ENCODE assay signal across 14 mouse cellular contexts in the genomic region with DNA sequence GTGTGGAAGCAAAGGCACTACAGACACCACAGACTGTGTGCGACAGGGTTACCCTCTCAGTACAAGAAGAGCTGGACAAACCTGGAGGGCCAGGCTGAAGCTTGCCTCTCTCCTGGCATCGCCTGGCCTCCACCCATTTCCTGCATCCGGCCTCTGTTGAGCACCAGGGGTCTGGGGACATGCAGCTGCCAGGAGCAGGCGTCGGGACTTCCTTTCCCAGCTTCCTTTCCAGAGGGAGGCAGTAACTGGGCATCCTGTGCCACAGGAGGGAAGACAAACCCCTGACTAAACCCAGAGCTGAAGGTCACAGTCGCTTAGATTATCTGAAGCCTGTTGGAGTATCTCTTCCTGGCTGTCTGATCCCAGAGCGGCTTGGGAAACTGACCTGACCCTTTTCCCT. TPM values are rescaled to one million over a fixed set of nuclear protein-coding genes. Genes with fewer than 3 reads are reported as not detected.
DNase-seq lines count a peak whose midpoint lies in the region; ATAC-seq lines count a peak whose summit lies in the region.
"Had no signal": no experiment of that assay in that cellular context is flagged by ENCODE, and none has a peak within 500 bp of the region (broad histone marks: within the 10 kb centered on the region; RNA-seq: fewer than 3 reads in every experiment).

No protein-coding gene starts in this region.

- H3K4me1 ChIP-seq in heart, embryonic 10.5 days = peaks cover 6% of the 10 kb centered on the region; the same call in 1 of the 2 replicates
- H3K4me1 ChIP-seq in lung, embryonic 15.5 days = peaks cover 18% of the 10 kb centered on the region
- H3K4me1 ChIP-seq: embryonic facial prominence, embryonic 13.5 days; intestine, embryonic 15.5 days had no signal

- DNase-seq in heart, embryonic 10.5 days (ENCODE audit: low spot score) = no peak
- DNase-seq in heart, postnatal 25 days (ENCODE audit: low spot score) = no peak
- peak; percentile 60 for DNase-seq in adrenal gland, postnatal 36 days
- peak; percentile 33 for DNase-seq in kidney, adult 9 months
- DNase-seq in testis, postnatal 14 days (ENCODE audit: low spot score) = no peak
- DNase-seq in layer of hippocampus, adult 18-20 months (ENCODE audit: low spot score in 2 of 2) = no peak
- DNase-seq: cerebellum, adult 9-11 months; thymus, postnatal 14 days had no signal

- no peaks in the 10 kb centered on the region for H3K9me3 ChIP-seq in heart, embryonic 10.5 days
- no peaks in the 10 kb centered on the region for H3K9me3 ChIP-seq in lung, embryonic 15.5 days
- H3K9me3 ChIP-seq: embryonic facial prominence, embryonic 13.5 days; intestine, embryonic 15.5 days; liver, embryonic 15.5 days had no signal

- WGBS in heart, embryonic 10.5 days = 46% methylated on average over 7 of the region's 7 CpGs
- 47% methylated on average over 7 of the region's 7 CpGs for WGBS in lung, embryonic 15.5 days

- 0 out of 2 replicates have a peak overlapping the region, but pooled peaks have one; percentile 29 for H3K27ac ChIP-seq in heart, embryonic 10.5 days
- H3K27ac ChIP-seq in lung, embryonic 15.5 days = peak overlapping the region; percentile 74
- H3K27ac ChIP-seq: embryonic facial prominence, embryonic 13.5 days; heart, adult 2 months; intestine, embryonic 15.5 days; liver, embryonic 15.5 days had no signal

- no peaks in the 10 kb centered on the region for H3K27me3 ChIP-seq in heart, embryonic 10.5 days (ENCODE audit: insufficient read depth, poor library complexity, severe bottlenecking)
- H3K27me3 ChIP-seq in lung, embryonic 15.5 days = no peaks in the 10 kb centered on the region
- H3K27me3 ChIP-seq: embryonic facial prominence, embryonic 13.5 days; intestine, embryonic 15.5 days; liver, embryonic 15.5 days had no signal

- H3K4me3 ChIP-seq in heart, embryonic 10.5 days = no peak overlapping the region
- no peak overlapping the region for H3K4me3 ChIP-seq in lung, embryonic 15.5 days
- H3K4me3 ChIP-seq: embryonic facial prominence, embryonic 13.5 days; heart, adult 2 months; intestine, embryonic 15.5 days; liver, embryonic 15.5 days had no signal

- H3K4me2 ChIP-seq in lung, embryonic 15.5 days = no peak overlapping the region; the same call in 1 of the 2 replicates
- H3K4me2 ChIP-seq: embryonic facial prominence, embryonic 13.5 days; intestine, embryonic 15.5 days; liver, embryonic 15.5 days had no signal

- H3K9ac ChIP-seq in lung, embryonic 15.5 days = no peak overlapping the region
- H3K9ac ChIP-seq: embryonic facial prominence, embryonic 13.5 days; intestine, embryonic 15.5 days; liver, embryonic 15.5 days had no signal

- H3K36me3 ChIP-seq in heart, embryonic 10.5 days = no peaks in the 10 kb centered on the region
- no peaks in the 10 kb centered on the region for H3K36me3 ChIP-seq in lung, embryonic 15.5 days
- H3K36me3 ChIP-seq: intestine, embryonic 15.5 days; liver, embryonic 15.5 days had no signal

- intact Hi-C loops in heart, postnatal 25 days (cut with DNase I) = no loop called here

- ATAC-seq in lung, embryonic 15.5 days (ENCODE audit: borderline replicate concordance, extremely low read depth, low FRiP score, low TSS enrichment) = no peak
- no peak for ATAC-seq in frontal cortex, adult (ENCODE audit: low TSS enrichment)
- ATAC-seq: intestine, embryonic 15.5 days had no signal

RNA-seq across cellular contexts. Expression of gene Olfml2a, which starts 15.8 kb away (rescaled TPM):
- 2.1 and 3.0 TPM in 2 replicates for polyA plus RNA-seq in heart, embryonic 10.5 days (2016; fragmentation: Nextera tagmentation; extraction: Ambion mirVana)
- 1 to 10 TPM; 5.2 to 6.3 TPM for total RNA-seq in heart, postnatal 25 days (2021)
- total RNA-seq in adrenal gland, postnatal 36 days (2021) = 10 to 100 TPM in 1 of 2 experiments, 1 to 10 TPM in 1; 9.1 to 13.0 TPM
- 4.8 and 5.6 TPM in 2 replicates for polyA plus RNA-seq in lung, embryonic 15.5 days (2015; fragmentation: Nextera tagmentation; extraction: Ambion mirVana)
- total RNA-seq in layer of hippocampus, adult 18-20 months (2021) = 1 to 10 TPM; 1.2 to 1.3 TPM

RNA-seq across cellular contexts. Expression of gene Nr6a1, which starts 20.1 kb away (rescaled TPM):
- 2.1 and 4.5 TPM in 2 replicates for polyA plus RNA-seq in heart, embryonic 10.5 days (2016; fragmentation: Nextera tagmentation; extraction: Ambion mirVana)
- total RNA-seq in heart, postnatal 25 days (2021) = 1 to 10 TPM; 1.1 TPM
- 1 to 10 TPM; 7.1 to 8.2 TPM for total RNA-seq in adrenal gland, postnatal 36 days (2021)
- 0.79 and 1.6 TPM in 2 replicates for polyA plus RNA-seq in lung, embryonic 15.5 days (2015; fragmentation: Nextera tagmentation; extraction: Ambion mirVana)
- 1 to 10 TPM; 7.2 to 8.5 TPM for total RNA-seq in layer of hippocampus, adult 18-20 months (2021)

RNA-seq across cellular contexts. Expression of gene Wdr38, which starts 49.7 kb away (rescaled TPM):
- polyA plus RNA-seq in heart, embryonic 10.5 days (2016; fragmentation: Nextera tagmentation; extraction: Ambion mirVana) = 0.89 and 1.4 TPM in 2 replicates
- under 1 TPM; 0.08 TPM for total RNA-seq in heart, postnatal 25 days (2021)
- under 1 TPM; 0.33 to 0.46 TPM for total RNA-seq in adrenal gland, postnatal 36 days (2021)
- polyA plus RNA-seq in lung, embryonic 15.5 days (2015; fragmentation: Nextera tagmentation; extraction: Ambion mirVana) = 1.4 and 2.1 TPM in 2 replicates
- total RNA-seq in layer of hippocampus, adult 18-20 months (2021) = under 1 TPM; 0.71 to 0.79 TPM

RNA-seq across cellular contexts. Expression of gene Arpc5l, which starts 57.6 kb away (rescaled TPM):
- polyA plus RNA-seq in heart, embryonic 10.5 days (2016; fragmentation: Nextera tagmentation; extraction: Ambion mirVana) = 93.9 and 118 TPM in 2 replicates
- 10 to 100 TPM; 81.8 to 87.5 TPM for total RNA-seq in heart, postnatal 25 days (2021)
- total RNA-seq in adrenal gland, postnatal 36 days (2021) = 10 to 100 TPM; 79.8 TPM
- polyA plus RNA-seq in lung, embryonic 15.5 days (2015; fragmentation: Nextera tagmentation; extraction: Ambion mirVana) = 126 and 129 TPM in 2 replicates
- 10 to 100 TPM; 91.3 to 96.4 TPM for total RNA-seq in layer of hippocampus, adult 18-20 months (2021)

RNA-seq across cellular contexts. Expression of gene Rpl35, which starts 57.9 kb away (rescaled TPM):
- polyA plus RNA-seq in heart, embryonic 10.5 days (2016; fragmentation: Nextera tagmentation; extraction: Ambion mirVana) = 724 and 889 TPM in 2 replicates
- 100 to 1,000 TPM; 298 to 299 TPM for total RNA-seq in heart, postnatal 25 days (2021)
- 100 to 1,000 TPM; 461 to 462 TPM for total RNA-seq in adrenal gland, postnatal 36 days (2021)
- 831 and 909 TPM in 2 replicates for polyA plus RNA-seq in lung, embryonic 15.5 days (2015; fragmentation: Nextera tagmentation; extraction: Ambion mirVana)
- total RNA-seq in layer of hippocampus, adult 18-20 months (2021) = 100 to 1,000 TPM; 283 to 295 TPM

Comparison
In these comparisons a context has a peak if more than half of its experiments do, and no peak if none do; other contexts are left out.
1. DNase-seq: peak in adrenal gland, postnatal 36 days (2 of 2) and kidney, adult 9 months (single experiment); none in heart, embryonic 10.5 days (single experiment), heart, postnatal 25 days (single experiment), testis, postnatal 14 days (single experiment) and layer of hippocampus, adult 18-20 months (0 of 2).